Mouse (Mus musculus) hindbrain, embryonic 13.5 days (tissue): ENCODE data around the gene Lrfn3. TPM values are rescaled to one million over a fixed set of nuclear protein-coding genes. Genes with fewer than 3 reads are reported as not detected.

Source experiments
- ATAC-seq: fragments of 200-750 bp; cut with Nextera tagmentation; 2 replicates; pipeline ENCODE4 v1.8.0; 2017; ENCODE audit warnings: moderate TSS enrichment; ENCODE audit not compliant: low FRiP score
- H3K27ac ChIP-seq: fragments of 300-500 bp; sonication (generic); 2 replicates; pipeline ENCODE4 v1.5.1; 2015; ENCODE audit warnings: inconsistent platforms, mild to moderate bottlenecking, moderate library complexity
- H3K27me3 ChIP-seq: fragments of 300-500 bp; sonication (generic); 2 replicates; pipeline ENCODE4 v1.6.1; 2015; ENCODE audit warnings: mild to moderate bottlenecking, inconsistent platforms
- H3K36me3 ChIP-seq: fragments of 300-500 bp; sonication (generic); 2 replicates; pipeline ENCODE4 v1.6.1; 2015; ENCODE audit warnings: mild to moderate bottlenecking, inconsistent platforms
- H3K4me1 ChIP-seq: fragments of 300-500 bp; sonication (generic); replicated peaks from 2 replicates; pipeline ENCODE4 v1.6.1; 2015; ENCODE audit warnings: inconsistent platforms
- H3K4me2 ChIP-seq: fragments of 300-500 bp; sonication (generic); 2 replicates; pipeline ENCODE4 v1.6.1; 2015; ENCODE audit warnings: inconsistent platforms, mild to moderate bottlenecking, moderate library complexity
- H3K4me3 ChIP-seq: fragments of 300-500 bp; sonication (generic); 2 replicates; pipeline ENCODE4 v1.5.1; 2015; ENCODE audit warnings: mild to moderate bottlenecking, inconsistent platforms
- H3K9ac ChIP-seq: fragments of 300-500 bp; sonication (generic); 2 replicates; pipeline ENCODE4 v1.6.1; 2015; ENCODE audit warnings: mild to moderate bottlenecking, inconsistent platforms
- H3K9me3 ChIP-seq: fragments of 300-500 bp; sonication (generic); 2 replicates; pipeline ENCODE4 v1.6.1; 2016; ENCODE audit warnings: inconsistent platforms
- WGBS: fragments of 180-500 bp; shearing (Covaris S2); methylation state at CpG from one replicate; pipeline ENCODE4 v1.1.7; 2015; 5-methylcytosine and 5-hydroxymethylcytosine counted together
- polyA plus RNA-seq: library from polyadenylated mRNA; unstranded; fragments of >200 nt; fragmentation: Nextera tagmentation; extraction: Ambion mirVana; gene quantifications from 2 replicates; pipeline ENCODE4 v1.2.1, GENCODE M21; 2015

Lrfn3 gene
- polyA plus RNA-seq = 13.2 and 13.4 TPM in 2 replicates

DNA sequence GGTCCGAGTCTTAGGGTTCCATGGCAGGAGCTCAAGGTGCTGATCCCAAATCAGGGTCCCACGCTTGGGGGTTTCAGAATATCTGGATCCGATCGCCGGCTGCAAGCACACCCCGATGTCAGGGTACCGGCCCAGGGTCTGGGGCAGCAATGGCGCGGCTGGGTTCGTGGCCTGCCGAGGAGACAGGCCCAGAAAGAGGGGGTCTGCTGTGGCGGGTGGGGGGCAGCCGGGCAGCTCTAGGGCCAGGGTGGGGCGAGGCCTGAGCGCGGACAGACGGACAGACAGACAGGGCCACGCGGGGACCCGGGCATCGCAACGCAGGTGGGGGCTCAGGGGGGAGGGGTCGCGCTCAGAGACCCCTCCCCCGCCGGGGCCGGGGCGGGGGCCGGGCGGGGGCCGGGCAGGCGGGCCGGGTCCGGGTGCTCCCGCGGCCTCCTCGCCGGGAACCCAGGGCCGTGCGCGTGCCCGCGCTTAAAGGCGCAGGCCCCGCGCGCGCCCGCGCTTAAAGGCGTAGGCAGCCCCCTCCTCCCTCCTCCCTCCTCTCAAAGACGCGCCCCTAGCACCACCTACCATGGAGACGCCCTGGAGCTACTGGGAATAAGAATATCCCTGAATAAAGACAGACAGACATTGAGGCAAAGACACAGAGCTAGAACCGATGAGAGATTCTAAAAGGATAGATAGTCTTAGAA is at the start of gene Lrfn3:
Gene Lrfn3 (minus strand): TSS at position 121 of the 692 bp plus-strand sequence.
- 2% methylated on average over 45 of the region's 55 CpGs for WGBS
- peak within 1 kb of the TSS; percentile 70 for H3K27ac ChIP-seq

GRCm38 (mm10) chr7:30411023-30411422 is 48.5 kb upstream of the Lrfn3 start:
- Histone ChIP-seq H3K4me3 (no peak overlapping the region), H3K9ac (no peak overlapping the region), H3K4me1 (no peaks in the 10 kb centered on the region), H3K27ac (no peak overlapping the region), H3K9me3 (no peaks in the 10 kb centered on the region), H3K36me3 (no peaks in the 10 kb centered on the region), H3K27me3 (no peaks in the 10 kb centered on the region), H3K4me2 (no peak overlapping the region)
- ATAC-seq = no peak
- WGBS = 82% methylated on average over 3 of the region's 3 CpGs

More for the DNA sequence above, at the start of gene Lrfn3:
- H3K4me3 ChIP-seq = peak within 1 kb of the TSS; percentile 78
- H3K27me3 ChIP-seq = peaks cover 17% of the 10 kb centered on the region; the same call in 1 of the 2 replicates
- peak within 1 kb of the TSS; percentile 88 for H3K4me2 ChIP-seq
- ATAC-seq = peak; percentile 71
- H3K9ac ChIP-seq = peak within 1 kb of the TSS; percentile 96
- peaks cover 20% of the 10 kb centered on the region for H3K36me3 ChIP-seq
- H3K4me1 ChIP-seq = peaks cover 57% of the 10 kb centered on the region
- H3K9me3 ChIP-seq = no peaks in the 10 kb centered on the region

GRCm38 (mm10) chr7:30409789-30410188 is 47.2 kb upstream of the Lrfn3 start:
- Histone ChIP-seq H3K9me3 (no peaks in the 10 kb centered on the region), H3K4me2 (no peak overlapping the region), H3K4me3 (no peak overlapping the region), H3K27me3 (no peaks in the 10 kb centered on the region), H3K4me1 (no peaks in the 10 kb centered on the region), H3K27ac (no peak overlapping the region), H3K9ac (no peak overlapping the region), H3K36me3 (no peaks in the 10 kb centered on the region)
- WGBS = 80% methylated on average over 2 of the region's 2 CpGs
- ATAC-seq = no peak

- Histone ChIP-seq H3K4me1 (no peaks in the 10 kb centered on the region), H3K4me2 (no peak overlapping the region), H3K27ac (no peak overlapping the region), H3K36me3 (no peaks in the 10 kb centered on the region), H3K9me3 (no peaks in the 10 kb centered on the region), H3K4me3 (no peak overlapping the region), H3K27me3 (no peaks in the 10 kb centered on the region), H3K9ac (no peak overlapping the region)
- no peak for ATAC-seq
- 82% methylated on average over 3 of the region's 3 CpGs for WGBS
Measured at GRCm38 (mm10) chr7:30408639-30409038, 46.1 kb upstream of the Lrfn3 start.

GRCm38 (mm10) chr7:30402343-30402742 is 39.8 kb upstream of the Lrfn3 start:
- H3K4me2 ChIP-seq = no peak overlapping the region
- H3K9ac ChIP-seq = no peak overlapping the region
- H3K4me3 ChIP-seq = no peak overlapping the region
- H3K36me3 ChIP-seq = no peaks in the 10 kb centered on the region
- ATAC-seq = no peak
- no peak overlapping the region for H3K27ac ChIP-seq
- H3K27me3 ChIP-seq = 0 out of 2 replicates have a peak, but pooled peaks cover 2% of the 10 kb centered on the region
- H3K4me1 ChIP-seq = peaks cover 4% of the 10 kb centered on the region
- H3K9me3 ChIP-seq = no peaks in the 10 kb centered on the region
- 73% methylated on average over 4 of the region's 4 CpGs for WGBS

GRCm38 (mm10) chr7:30399671-30400070 is 37.1 kb upstream of the Lrfn3 start:
- H3K9ac ChIP-seq = no peak overlapping the region
- WGBS = 45% methylated on average over 7 of the region's 7 CpGs
- H3K27ac ChIP-seq = no peak overlapping the region
- H3K27me3 ChIP-seq = 0 out of 2 replicates have a peak, but pooled peaks cover 2% of the 10 kb centered on the region
- H3K4me3 ChIP-seq = no peak overlapping the region
- no peaks in the 10 kb centered on the region for H3K36me3 ChIP-seq
- no peak for ATAC-seq
- peaks cover 4% of the 10 kb centered on the region for H3K4me1 ChIP-seq
- H3K4me2 ChIP-seq = no peak overlapping the region
- H3K9me3 ChIP-seq = no peaks in the 10 kb centered on the region

- H3K9me3 ChIP-seq = no peaks in the 10 kb centered on the region
- no peak for ATAC-seq
- H3K36me3 ChIP-seq = no peaks in the 10 kb centered on the region
- 49% methylated on average over 2 of the region's 2 CpGs for WGBS
- H3K27ac ChIP-seq = no peak overlapping the region
- 0 out of 2 replicates have a peak, but pooled peaks cover 2% of the 10 kb centered on the region for H3K27me3 ChIP-seq
- no peak overlapping the region for H3K4me2 ChIP-seq
- H3K4me1 ChIP-seq = peaks cover 4% of the 10 kb centered on the region
- H3K4me3 ChIP-seq = no peak overlapping the region
- no peak overlapping the region for H3K9ac ChIP-seq
Measured at GRCm38 (mm10) chr7:30394871-30395270, 32.3 kb upstream of the Lrfn3 start.

- Histone ChIP-seq H3K9me3 (no peaks in the 10 kb centered on the region), H3K36me3 (no peaks in the 10 kb centered on the region), H3K4me3 (no peak overlapping the region), H3K4me1 (no peaks in the 10 kb centered on the region; the same call in 1 of the 2 replicates), H3K27me3 (no peaks in the 10 kb centered on the region), H3K27ac (no peak overlapping the region), H3K9ac (no peak overlapping the region), H3K4me2 (no peak overlapping the region)
- no peak for ATAC-seq
- 70% methylated on average over 11 of the region's 11 CpGs for whole genome bisulfite sequencing
Measured at GRCm38 (mm10) chr7:30394379-30394778, 31.8 kb upstream of the Lrfn3 start.

DNA sequence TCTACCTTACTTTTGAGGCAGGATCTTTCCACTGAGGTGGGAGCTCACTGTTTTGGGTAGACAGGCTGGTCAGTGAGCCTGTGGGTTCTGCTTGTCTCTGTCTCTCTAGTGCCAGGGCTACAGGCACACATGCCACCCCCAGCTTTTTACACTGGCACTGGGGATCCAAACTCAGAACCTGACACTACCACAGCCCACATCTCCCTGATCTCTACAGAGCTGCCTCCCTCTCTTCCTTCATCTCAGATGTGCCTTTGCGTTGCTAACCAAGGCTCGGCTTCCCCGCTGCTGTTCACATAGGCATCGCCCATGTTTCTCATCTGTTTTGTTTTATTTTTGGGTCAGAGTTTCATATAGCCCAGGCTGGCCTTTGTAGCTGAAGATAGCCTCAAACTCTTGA is 31.1 kb upstream of the Lrfn3 start:
- ATAC-seq = no peak
- Histone ChIP-seq H3K27me3 (no peaks in the 10 kb centered on the region), H3K4me3 (no peak overlapping the region), H3K4me1 (no peaks in the 10 kb centered on the region), H3K36me3 (no peaks in the 10 kb centered on the region), H3K27ac (no peak overlapping the region), H3K9ac (no peak overlapping the region), H3K4me2 (no peak overlapping the region), H3K9me3 (no peaks in the 10 kb centered on the region)
- WGBS = 92% methylated on average over 4 of the region's 4 CpGs

DNA sequence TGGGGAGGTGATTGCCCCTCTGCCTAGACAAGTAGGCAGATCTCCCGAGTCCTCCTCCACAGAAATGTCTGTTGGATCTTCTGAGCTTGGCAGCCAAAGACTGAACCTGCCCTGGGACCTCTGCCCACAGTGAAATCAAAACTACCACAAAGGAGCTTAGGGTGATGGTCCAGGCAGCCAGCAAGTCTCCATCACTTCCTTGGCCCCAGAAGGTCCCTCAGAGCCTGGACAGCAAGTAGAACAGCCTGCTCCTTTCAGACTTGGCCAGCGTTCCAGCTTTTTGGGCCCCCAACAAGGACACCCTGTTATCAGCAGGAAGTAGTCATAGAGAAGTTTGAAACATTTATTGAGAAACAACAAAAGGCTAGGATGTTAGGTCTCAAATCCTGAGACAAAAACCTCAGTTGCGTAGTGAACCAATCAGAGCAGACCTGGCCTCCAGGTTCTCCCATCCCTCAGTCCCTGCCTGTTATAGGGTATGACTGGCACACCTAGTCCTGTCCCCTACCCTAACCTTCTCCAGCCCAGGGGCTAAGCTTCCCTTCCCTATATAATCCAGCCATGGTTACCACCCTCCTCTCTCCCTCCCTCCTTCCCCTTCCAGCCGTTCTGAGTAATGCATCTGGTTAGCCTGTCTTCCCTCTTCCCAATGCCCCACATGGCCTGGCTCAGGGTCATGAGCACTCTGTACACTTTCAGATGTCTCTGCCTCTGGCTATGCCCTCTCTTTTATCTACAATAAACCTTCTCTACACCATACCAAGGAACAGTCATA is 30.4 kb upstream of the Lrfn3 start:
- no peaks in the 10 kb centered on the region for H3K4me1 ChIP-seq
- no peak for ATAC-seq
- no peaks in the 10 kb centered on the region for H3K27me3 ChIP-seq
- no peaks in the 10 kb centered on the region for H3K36me3 ChIP-seq
- no peak overlapping the region for H3K9ac ChIP-seq
- no peak overlapping the region for H3K4me3 ChIP-seq
- H3K27ac ChIP-seq = no peak overlapping the region
- WGBS = 81% methylated on average over 4 of the region's 4 CpGs
- no peaks in the 10 kb centered on the region for H3K9me3 ChIP-seq
- H3K4me2 ChIP-seq = no peak overlapping the region

DNA sequence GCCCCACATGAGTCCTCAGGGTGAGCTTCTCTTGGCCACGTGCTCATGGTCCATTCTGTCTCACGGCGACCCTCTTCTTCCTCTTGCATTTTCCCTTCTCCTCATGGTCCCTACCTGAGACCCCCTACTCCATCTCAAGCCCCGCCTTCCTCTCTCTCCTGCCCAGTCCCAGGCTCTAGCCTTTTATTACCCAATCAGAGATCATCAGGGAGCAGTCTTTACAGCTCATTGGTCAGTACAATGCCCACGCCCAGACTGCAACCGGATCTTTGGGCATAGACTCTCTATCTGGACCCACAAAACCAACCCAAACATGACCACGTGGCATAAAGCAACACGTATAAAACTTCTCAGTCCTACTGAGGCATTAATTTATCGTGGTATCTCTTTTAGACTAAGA is 21.5 kb upstream of the Lrfn3 start:
- Histone ChIP-seq H3K4me2 (no peak overlapping the region), H3K27me3 (0 out of 2 replicates have a peak, but pooled peaks cover 5% of the 10 kb centered on the region), H3K4me3 (no peak overlapping the region), H3K27ac (no peak overlapping the region), H3K36me3 (no peaks in the 10 kb centered on the region), H3K9me3 (no peaks in the 10 kb centered on the region), H3K9ac (no peak overlapping the region), H3K4me1 (no peaks in the 10 kb centered on the region)
- ATAC-seq = no peak
- 84% methylated on average over 9 of the region's 9 CpGs for WGBS

DNA sequence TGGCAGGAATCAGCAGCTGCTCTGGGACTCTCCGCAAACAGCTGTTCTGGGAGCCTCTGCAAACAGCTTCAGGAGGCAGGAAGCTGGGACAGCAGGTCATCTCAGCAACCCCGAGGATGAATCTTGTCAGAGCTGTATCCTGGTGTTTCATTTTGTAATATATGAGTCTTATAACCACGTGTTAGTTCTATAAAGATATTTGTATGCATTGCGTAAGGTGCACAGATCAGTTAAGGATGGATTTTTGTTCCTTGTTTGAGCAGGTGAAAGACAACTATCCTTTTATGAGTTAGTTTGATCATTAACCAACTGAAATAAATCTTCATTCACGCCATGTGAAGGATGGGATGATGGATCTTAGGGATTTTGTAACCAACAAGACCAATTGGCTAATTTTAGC is 17.5 kb upstream of the Lrfn3 start:
- ATAC-seq = no peak
- H3K27me3 ChIP-seq = peaks cover 5% of the 10 kb centered on the region; the same call in 1 of the 2 replicates
- no peaks in the 10 kb centered on the region for H3K4me1 ChIP-seq
- no peak overlapping the region for H3K4me3 ChIP-seq
- no peak overlapping the region for H3K4me2 ChIP-seq
- no peaks in the 10 kb centered on the region for H3K36me3 ChIP-seq
- H3K9ac ChIP-seq = no peak overlapping the region
- WGBS = 64% methylated on average over 5 of the region's 5 CpGs
- H3K9me3 ChIP-seq = no peaks in the 10 kb centered on the region
- no peak overlapping the region for H3K27ac ChIP-seq
